In the genomic region with DNA sequence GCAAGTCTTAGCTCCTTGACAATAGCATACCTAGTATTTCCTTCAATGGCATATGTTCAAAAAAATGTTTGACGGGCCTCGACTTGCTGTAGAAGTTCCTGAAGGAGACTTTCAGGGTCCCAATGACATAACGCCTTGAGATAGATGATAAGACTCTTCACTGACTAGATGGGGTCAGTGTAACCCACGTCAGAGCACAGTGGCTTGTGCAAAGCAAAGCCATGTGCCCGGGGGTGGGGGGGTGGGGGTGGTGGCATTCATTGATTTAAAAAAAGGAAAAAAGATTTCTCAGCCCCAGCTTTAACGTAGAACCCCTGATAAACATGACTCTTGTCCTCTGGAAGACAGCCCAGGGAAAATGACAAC, we compare ENCODE assay signal across 8 mouse cellular contexts. TPM values are rescaled to one million over a fixed set of nuclear protein-coding genes. Genes with fewer than 3 reads are reported as not detected.
DNase-seq lines count a peak whose midpoint lies in the region; ATAC-seq and TF ChIP-seq lines count a peak whose summit lies in the region.

No protein-coding gene starts in this region.

- no peak for DNase-seq in gastrocnemius, adult 2 months
- no peak for DNase-seq in gastrocnemius, postnatal 25 days
- no peak for DNase-seq in spleen, adult 2 months (ENCODE audit: low read depth in 1 of 2, low spot score in 2 of 2)
- DNase-seq in spleen, postnatal 14 days (ENCODE audit: low spot score in 2 of 2), result no peak
- DNase-seq in Muller cell, postnatal 12 days (ENCODE audit: inconsistent ontology term), result no peak
- DNase-seq in layer of hippocampus, adult 18-20 months (ENCODE audit: low spot score in 2 of 2), result no peak

- H3K9ac ChIP-seq in limb, embryonic 15.5 days, result no peak overlapping the region
- H3K9ac ChIP-seq in stomach, embryonic 16.5 days (ENCODE audit: low read length), result no peak overlapping the region

- WGBS in spleen, adult 2 months, result 65% methylated on average over 6 of the region's 6 CpGs
- WGBS in limb, embryonic 15.5 days, result 57% methylated on average over 6 of the region's 6 CpGs
- WGBS in stomach, embryonic 16.5 days, result 58% methylated on average over 6 of the region's 6 CpGs

- no peaks in the 10 kb centered on the region for H3K4me1 ChIP-seq in spleen, adult 2 months (ENCODE audit: control insufficient read depth, insufficient read depth, insufficient read length)
- H3K4me1 ChIP-seq in limb, embryonic 15.5 days, result no peaks in the 10 kb centered on the region
- H3K4me1 ChIP-seq in stomach, embryonic 16.5 days (ENCODE audit: control insufficient read depth, insufficient read depth, low read length), result peaks cover 4% of the 10 kb centered on the region; the same call in 1 of the 2 replicates

- no peak for TF ChIP-seq CTCF in gastrocnemius, adult 2 months (IDR thresholded peaks at IDR 0.05)
- no peak for TF ChIP-seq CTCF in spleen, adult 2 months (IDR thresholded peaks at IDR 0.05; ENCODE audit: extremely low read depth, insufficient read depth, insufficient read length, insufficient replicate concordance)

- no peak for ATAC-seq in limb, embryonic 15.5 days (ENCODE audit: insufficient number of reproducible peaks, low FRiP score, low TSS enrichment, low read depth)
- no peak for ATAC-seq in stomach, embryonic 16.5 days (ENCODE audit: insufficient read depth, low FRiP score)

- no peak for TF ChIP-seq POLR2A in spleen, adult 2 months (IDR thresholded peaks at IDR 0.05; ENCODE audit: low read depth, low read length)

- H3K9me3 ChIP-seq in limb, embryonic 15.5 days, result no peaks in the 10 kb centered on the region
- no peaks in the 10 kb centered on the region for H3K9me3 ChIP-seq in stomach, embryonic 16.5 days (replicated peaks; ENCODE audit: control insufficient read depth, low read length)

- peak overlapping the region; percentile 43 for H3K4me2 ChIP-seq in limb, embryonic 15.5 days
- peak overlapping the region; percentile 55 for H3K4me2 ChIP-seq in stomach, embryonic 16.5 days (ENCODE audit: low read depth, low read length)

- peak overlapping the region; percentile 72 for H3K4me3 ChIP-seq in gastrocnemius, adult 2 months
- no peak overlapping the region; the same call in 1 of the 2 replicates for H3K4me3 ChIP-seq in spleen, adult 2 months (ENCODE audit: extremely low read depth, insufficient read depth, insufficient read length)
- H3K4me3 ChIP-seq in limb, embryonic 15.5 days, result peak overlapping the region; percentile 40
- H3K4me3 ChIP-seq in stomach, embryonic 16.5 days (replicated peaks; ENCODE audit: low read length), result peak overlapping the region; percentile 41

- intact Hi-C loops in gastrocnemius, adult 2 months (cut with DNase I), result no loop called here

- no peaks in the 10 kb centered on the region for H3K36me3 ChIP-seq in spleen, adult 2 months (ENCODE audit: control insufficient read depth, insufficient read depth, low read length)
- H3K36me3 ChIP-seq in limb, embryonic 15.5 days, result no peaks in the 10 kb centered on the region
- no peaks in the 10 kb centered on the region for H3K36me3 ChIP-seq in stomach, embryonic 16.5 days (ENCODE audit: control insufficient read depth, insufficient read depth, low read length)

- peak overlapping the region; percentile 84 for H3K27ac ChIP-seq in gastrocnemius, adult 2 months
- H3K27ac ChIP-seq in spleen, adult 2 months (ENCODE audit: insufficient read depth, low read length), result peak overlapping the region; percentile 96; the same call in 1 of the 2 replicates
- peak overlapping the region; percentile 77; the same call in 1 of the 2 replicates for H3K27ac ChIP-seq in limb, embryonic 15.5 days
- peak overlapping the region; percentile 67; the same call in 1 of the 2 replicates for H3K27ac ChIP-seq in stomach, embryonic 16.5 days (ENCODE audit: low read length)

- no peaks in the 10 kb centered on the region for H3K27me3 ChIP-seq in spleen, adult 2 months (ENCODE audit: control insufficient read depth, insufficient read depth, low read length)
- H3K27me3 ChIP-seq in limb, embryonic 15.5 days, result no peaks in the 10 kb centered on the region
- no peaks in the 10 kb centered on the region for H3K27me3 ChIP-seq in stomach, embryonic 16.5 days (ENCODE audit: control insufficient read depth, insufficient read depth, low read length)

RNA-seq across cellular contexts. Expression of gene Slc25a5, which starts 12.8 kb away (rescaled TPM):
- 10 to 100 TPM; 55.8 to 80.1 TPM for total RNA-seq in gastrocnemius, adult 2 months (2021)
- total RNA-seq in gastrocnemius, postnatal 25 days (2021), result 10 to 100 TPM; 78.5 to 87.7 TPM
- polyA plus RNA-seq in spleen, adult 2 months (2012; rRNA removed), result 263 and 357 TPM in 2 replicates
- 508 and 523 TPM in 2 replicates for polyA plus RNA-seq in limb, embryonic 15.5 days (2015; fragmentation: Nextera tagmentation; extraction: Ambion mirVana)
- 691 and 733 TPM in 2 replicates for polyA plus RNA-seq in stomach, embryonic 16.5 days (2015; fragmentation: Nextera tagmentation; extraction: Ambion mirVana)
- 100 to 1,000 TPM; 320 to 325 TPM for total RNA-seq in layer of hippocampus, adult 18-20 months (2021)
